Mouse (Mus musculus) forebrain, embryonic 12.5 days (tissue): ENCODE data around the gene Arid1b. TPM values are rescaled to one million over a fixed set of nuclear protein-coding genes. Genes with fewer than 3 reads are reported as not detected.

Experiments
- ATAC-seq: fragments of 200-750 bp; cut with Nextera tagmentation; 2 replicates; pipeline ENCODE4 v1.8.0; 2017; ENCODE audit warnings: moderate TSS enrichment; ENCODE audit not compliant: low FRiP score
- H3K27ac ChIP-seq: fragments of 300-500 bp; sonication (generic); 2 replicates; pipeline ENCODE4 v1.5.1; 2016; ENCODE audit warnings: mild to moderate bottlenecking
- H3K27me3 ChIP-seq: fragments of 300-500 bp; sonication (generic); 2 replicates; pipeline ENCODE4 v1.6.1; 2016; ENCODE audit warnings: mild to moderate bottlenecking
- H3K36me3 ChIP-seq: fragments of 300-500 bp; sonication (generic); replicated peaks from 2 replicates; pipeline ENCODE4 v1.6.1; 2016; ENCODE audit warnings: mild to moderate bottlenecking
- H3K4me1 ChIP-seq: fragments of 300-500 bp; sonication (generic); 2 replicates; pipeline ENCODE4 v1.6.1; 2016
- H3K4me2 ChIP-seq: fragments of 300-500 bp; sonication (generic); 2 replicates; pipeline ENCODE4 v1.6.1; 2016; ENCODE audit warnings: mild to moderate bottlenecking, moderate library complexity
- H3K4me3 ChIP-seq: fragments of 300-500 bp; sonication (generic); replicated peaks from 2 replicates; pipeline ENCODE4 v1.5.1; 2016; ENCODE audit warnings: mild to moderate bottlenecking
- H3K9ac ChIP-seq: fragments of 300-500 bp; sonication (generic); 2 replicates; pipeline ENCODE4 v1.6.1; 2016; ENCODE audit warnings: mild to moderate bottlenecking
- H3K9me3 ChIP-seq: fragments of 300-500 bp; sonication (generic); 2 replicates; pipeline ENCODE4 v1.6.1; 2016
- WGBS: fragments of 180-500 bp; shearing (Covaris S2); methylation state at CpG from one replicate; pipeline ENCODE4 v1.1.7; 2016; 5-methylcytosine and 5-hydroxymethylcytosine counted together
- polyA plus RNA-seq: library from polyadenylated mRNA; unstranded; fragments of >200 nt; fragmentation: Nextera tagmentation; extraction: Ambion mirVana; gene quantifications from 2 replicates; pipeline ENCODE4 v1.2.1, GENCODE M21; 2016

Arid1b gene
- polyA plus RNA-seq, 1 experiment from 2014 or later, result 17.4 TPM

- 55% methylated on average over 4 of the region's 4 CpGs for WGBS
- H3K9ac ChIP-seq, result no peak overlapping the region
- H3K4me3 ChIP-seq, result no peak overlapping the region
- H3K9me3 ChIP-seq, result no peaks in the 10 kb centered on the region
- H3K36me3 ChIP-seq, result no peaks in the 10 kb centered on the region
- ATAC-seq, result no peak
- no peaks in the 10 kb centered on the region for H3K27me3 ChIP-seq
- no peak overlapping the region for H3K4me2 ChIP-seq
- 0 out of 2 replicates have a peak overlapping the region, but pooled peaks have one; percentile 37 for H3K27ac ChIP-seq
- peaks cover 38% of the 10 kb centered on the region for H3K4me1 ChIP-seq
Measured at GRCm38 (mm10) chr17:5221558-5221957, 227.4 kb downstream of the Arid1b start.

DNA sequence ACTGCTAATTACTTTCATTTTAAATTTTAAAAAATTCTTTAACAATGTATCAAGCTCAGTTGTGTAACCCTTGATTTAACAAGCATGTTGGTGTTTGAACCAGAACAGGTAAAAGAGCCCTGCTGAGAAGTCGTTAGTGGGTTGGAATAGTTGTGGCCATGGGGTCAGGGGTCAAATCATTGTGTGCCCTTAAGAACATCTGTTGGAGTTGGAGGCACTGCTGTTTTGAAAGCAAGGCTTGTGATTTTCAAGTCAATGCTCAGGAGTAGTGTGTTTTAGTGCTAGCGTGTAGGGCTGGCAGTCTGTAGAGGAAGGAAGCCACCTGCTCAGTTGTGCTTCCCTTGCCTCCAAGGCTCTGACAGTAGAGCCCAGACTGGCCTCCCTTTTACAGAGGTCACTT is 228.7 kb downstream of the Arid1b start:
- peaks cover 36% of the 10 kb centered on the region for H3K4me1 ChIP-seq
- no peaks in the 10 kb centered on the region for H3K36me3 ChIP-seq
- no peaks in the 10 kb centered on the region for H3K9me3 ChIP-seq
- no peak for ATAC-seq
- no peaks in the 10 kb centered on the region for H3K27me3 ChIP-seq
- H3K9ac ChIP-seq, result no peak overlapping the region
- H3K4me2 ChIP-seq, result no peak overlapping the region
- 20% methylated on average over 2 of the region's 2 CpGs for whole genome bisulfite sequencing
- H3K27ac ChIP-seq, result no peak overlapping the region
- no peak overlapping the region for H3K4me3 ChIP-seq

GRCm38 (mm10) chr17:5224932-5225331 is 230.8 kb downstream of the Arid1b start:
- Histone ChIP-seq H3K4me1 (peaks cover 35% of the 10 kb centered on the region), H3K9me3 (no peaks in the 10 kb centered on the region), H3K4me3 (no peak overlapping the region), H3K9ac (no peak overlapping the region), H3K27ac (no peak overlapping the region), H3K4me2 (no peak overlapping the region), H3K27me3 (no peaks in the 10 kb centered on the region), H3K36me3 (no peaks in the 10 kb centered on the region)
- WGBS, result 80% methylated on average over 4 of the region's 4 CpGs
- no peak for ATAC-seq

GRCm38 (mm10) chr17:5227136-5227535 is 233.0 kb downstream of the Arid1b start:
- Histone ChIP-seq H3K4me3 (no peak overlapping the region), H3K27me3 (no peaks in the 10 kb centered on the region), H3K9ac (no peak overlapping the region), H3K4me2 (no peak overlapping the region), H3K36me3 (no peaks in the 10 kb centered on the region), H3K27ac (0 out of 2 replicates have a peak overlapping the region, but pooled peaks have one; percentile 5), H3K9me3 (no peaks in the 10 kb centered on the region), H3K4me1 (peaks cover 20% of the 10 kb centered on the region)
- ATAC-seq, result no peak
- 88% methylated on average over 6 of the region's 6 CpGs for WGBS

DNA sequence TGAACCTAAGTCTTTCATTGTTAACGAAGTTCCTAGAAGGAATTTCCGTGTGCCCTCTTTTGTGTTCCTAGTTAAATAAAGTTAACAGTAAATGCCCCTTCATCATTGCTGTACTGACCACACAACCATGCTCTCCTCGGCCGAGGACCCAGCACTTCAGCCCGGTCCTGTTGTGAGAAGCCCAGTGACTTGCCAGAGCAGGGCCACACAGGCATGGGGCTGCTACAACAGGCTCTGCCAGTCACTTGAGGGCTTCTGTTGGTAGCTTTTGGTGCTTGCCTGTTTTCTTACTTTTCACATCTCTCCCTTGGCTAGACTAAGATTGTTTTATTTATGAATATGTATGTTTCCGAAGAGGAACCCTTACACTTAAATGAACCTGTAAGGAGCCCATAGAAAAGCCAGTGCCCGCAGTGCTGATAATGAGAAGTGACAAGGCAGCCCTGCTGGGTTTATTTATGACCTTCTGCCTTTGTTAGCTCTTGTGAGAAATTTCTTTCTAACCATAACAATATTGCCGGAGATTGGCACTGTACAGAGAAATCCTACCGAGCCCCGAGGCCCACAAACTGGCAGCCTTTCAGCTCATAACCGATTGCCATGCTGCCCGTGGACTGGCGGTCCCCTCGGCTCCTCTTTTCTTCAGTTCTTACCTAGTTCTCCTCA is 234.0 kb downstream of the Arid1b start:
- Histone ChIP-seq H3K9me3 (no peaks in the 10 kb centered on the region), H3K27ac (peak overlapping the region; percentile 56; the same call in 1 of the 2 replicates), H3K9ac (no peak overlapping the region), H3K4me1 (peaks cover 23% of the 10 kb centered on the region), H3K4me3 (no peak overlapping the region), H3K27me3 (no peaks in the 10 kb centered on the region), H3K4me2 (no peak overlapping the region), H3K36me3 (no peaks in the 10 kb centered on the region)
- 0 out of 2 replicates have a peak, but pooled peaks have one; percentile 47 for ATAC-seq
- WGBS, result 54% methylated on average over 14 of the region's 14 CpGs

GRCm38 (mm10) chr17:5228616-5229250 is 234.6 kb downstream of the Arid1b start:
- peak overlapping the region; percentile 56; the same call in 1 of the 2 replicates for H3K27ac ChIP-seq
- no peak overlapping the region for H3K9ac ChIP-seq
- no peak overlapping the region for H3K4me2 ChIP-seq
- no peaks in the 10 kb centered on the region for H3K27me3 ChIP-seq
- ATAC-seq, result 0 out of 2 replicates have a peak, but pooled peaks have one; percentile 9
- WGBS, result 90% methylated on average over 6 of the region's 6 CpGs
- no peaks in the 10 kb centered on the region for H3K9me3 ChIP-seq
- no peak overlapping the region for H3K4me3 ChIP-seq
- H3K36me3 ChIP-seq, result no peaks in the 10 kb centered on the region
- peaks cover 23% of the 10 kb centered on the region for H3K4me1 ChIP-seq

DNA sequence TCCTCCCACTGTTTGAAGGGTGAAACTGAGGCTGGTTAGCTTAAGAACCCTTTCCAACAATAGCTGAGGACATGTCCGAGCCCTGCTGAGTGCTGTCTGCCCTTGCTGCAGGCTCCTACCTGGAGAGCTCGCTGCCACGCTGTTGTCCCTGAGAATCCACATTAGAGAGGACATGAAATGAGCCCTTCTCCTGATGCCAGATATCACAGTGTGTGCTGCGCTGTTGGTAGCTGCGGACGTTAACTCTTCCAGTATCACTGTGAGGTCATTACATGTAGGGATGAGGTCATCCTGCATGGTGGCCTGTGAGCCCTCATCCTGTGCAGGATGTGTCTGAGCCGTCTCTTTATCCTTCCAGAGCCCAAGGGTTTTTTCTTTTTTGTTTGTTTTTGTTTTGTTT is 235.9 kb downstream of the Arid1b start:
- H3K36me3 ChIP-seq, result no peaks in the 10 kb centered on the region
- H3K27me3 ChIP-seq, result no peaks in the 10 kb centered on the region
- H3K4me3 ChIP-seq, result no peak overlapping the region
- WGBS, result 79% methylated on average over 7 of the region's 7 CpGs
- ATAC-seq, result no peak
- no peak overlapping the region for H3K9ac ChIP-seq
- peaks cover 23% of the 10 kb centered on the region for H3K4me1 ChIP-seq
- no peaks in the 10 kb centered on the region for H3K9me3 ChIP-seq
- H3K4me2 ChIP-seq, result no peak overlapping the region
- H3K27ac ChIP-seq, result no peak overlapping the region

DNA sequence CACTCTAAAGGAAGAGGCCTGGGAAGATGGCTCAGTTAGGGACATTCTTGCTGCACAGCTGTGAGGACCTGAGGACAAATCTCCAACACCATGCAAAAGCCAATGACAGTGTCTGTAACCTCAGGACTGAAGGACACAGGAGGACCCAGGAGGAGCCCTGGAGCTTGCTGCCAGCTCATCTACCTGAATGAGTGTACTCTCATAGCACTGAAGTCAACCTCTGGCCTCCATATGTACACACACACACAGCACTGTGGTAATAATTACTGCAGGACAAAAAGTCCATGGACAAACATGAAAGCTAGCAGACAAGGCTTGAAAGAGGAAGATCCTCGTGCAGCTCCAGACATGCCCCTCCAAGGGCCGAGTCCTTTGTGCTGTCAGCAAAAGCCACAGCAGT is 238.0 kb downstream of the Arid1b start:
- no peak overlapping the region for H3K9ac ChIP-seq
- WGBS, result 53% methylated on average over 2 of the region's 2 CpGs
- H3K4me1 ChIP-seq, result peaks cover 41% of the 10 kb centered on the region
- H3K4me2 ChIP-seq, result no peak overlapping the region
- no peak for ATAC-seq
- no peak overlapping the region for H3K4me3 ChIP-seq
- no peak overlapping the region for H3K27ac ChIP-seq
- H3K9me3 ChIP-seq, result no peaks in the 10 kb centered on the region
- no peaks in the 10 kb centered on the region for H3K36me3 ChIP-seq
- no peaks in the 10 kb centered on the region for H3K27me3 ChIP-seq

DNA sequence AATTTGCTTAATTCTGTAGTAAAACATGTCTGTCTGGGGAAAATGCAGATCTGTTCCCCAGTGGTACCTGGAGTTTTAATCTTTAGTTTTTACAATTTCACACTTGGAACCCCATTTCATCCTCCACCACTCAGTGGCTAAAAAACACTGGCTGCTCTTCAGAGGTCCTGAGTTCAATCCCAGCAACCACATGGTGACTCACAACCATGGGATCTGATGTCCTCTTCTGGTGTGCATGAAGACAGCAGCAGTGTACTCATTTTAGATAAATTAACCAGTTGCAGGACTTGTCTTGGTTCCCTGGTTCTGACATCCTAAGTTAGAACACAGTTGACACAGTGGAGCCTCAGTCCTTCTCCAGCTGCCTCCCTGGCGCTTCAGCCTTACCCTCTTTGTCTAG is 239.9 kb downstream of the Arid1b start:
- no peaks in the 10 kb centered on the region for H3K9me3 ChIP-seq
- H3K4me2 ChIP-seq, result no peak overlapping the region
- no peaks in the 10 kb centered on the region for H3K36me3 ChIP-seq
- H3K27ac ChIP-seq, result no peak overlapping the region
- no peak overlapping the region for H3K4me3 ChIP-seq
- no peak for ATAC-seq
- 93% methylated on average over 1 of the region's 1 CpGs for WGBS
- H3K9ac ChIP-seq, result no peak overlapping the region
- H3K27me3 ChIP-seq, result no peaks in the 10 kb centered on the region
- H3K4me1 ChIP-seq, result peaks cover 43% of the 10 kb centered on the region

GRCm38 (mm10) chr17:5235057-5235456 is 240.9 kb downstream of the Arid1b start:
- H3K27ac ChIP-seq, result no peak overlapping the region
- H3K4me1 ChIP-seq, result peaks cover 47% of the 10 kb centered on the region
- WGBS, result 85% methylated on average over 9 of the region's 9 CpGs
- H3K4me2 ChIP-seq, result no peak overlapping the region
- no peaks in the 10 kb centered on the region for H3K27me3 ChIP-seq
- no peaks in the 10 kb centered on the region for H3K36me3 ChIP-seq
- ATAC-seq, result no peak
- no peak overlapping the region for H3K4me3 ChIP-seq
- no peak overlapping the region for H3K9ac ChIP-seq
- H3K9me3 ChIP-seq, result no peaks in the 10 kb centered on the region

DNA sequence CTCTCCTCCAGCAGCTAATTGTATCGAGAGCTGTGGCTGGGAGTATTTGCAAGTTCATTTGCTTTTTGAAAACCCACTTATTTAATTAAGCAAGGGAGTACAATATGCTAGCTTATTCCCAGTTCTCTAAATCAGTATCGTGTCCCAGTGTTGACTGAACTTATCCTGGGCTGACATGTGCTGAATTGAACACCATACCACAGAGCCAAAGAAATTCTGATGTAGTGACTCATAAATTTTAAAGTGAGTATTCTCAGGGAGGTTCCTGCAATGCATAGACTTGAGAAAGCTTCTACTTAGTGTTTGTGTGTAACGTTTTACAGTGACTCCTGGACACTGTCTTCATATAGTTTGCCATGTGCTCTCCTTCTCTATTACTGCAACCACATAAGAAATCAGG is 243.6 kb downstream of the Arid1b start:
- Histone ChIP-seq H3K4me2 (no peak overlapping the region), H3K27me3 (no peaks in the 10 kb centered on the region), H3K4me3 (no peak overlapping the region), H3K4me1 (peaks cover 42% of the 10 kb centered on the region), H3K9me3 (no peaks in the 10 kb centered on the region), H3K9ac (no peak overlapping the region), H3K27ac (no peak overlapping the region), H3K36me3 (peaks cover 5% of the 10 kb centered on the region; the same call in 1 of the 2 replicates)
- WGBS, result 40% methylated on average over 3 of the region's 3 CpGs
- no peak for ATAC-seq

GRCm38 (mm10) chr17:5238387-5239245 is 244.5 kb downstream of the Arid1b start:
- H3K27ac ChIP-seq, result no peak overlapping the region
- H3K4me3 ChIP-seq, result no peak overlapping the region
- peaks cover 6% of the 10 kb centered on the region; the same call in 1 of the 2 replicates for H3K36me3 ChIP-seq
- no peaks in the 10 kb centered on the region for H3K9me3 ChIP-seq
- H3K4me1 ChIP-seq, result peaks cover 42% of the 10 kb centered on the region
- 44% methylated on average over 16 of the region's 16 CpGs for WGBS
- H3K9ac ChIP-seq, result no peak overlapping the region
- no peaks in the 10 kb centered on the region for H3K27me3 ChIP-seq
- H3K4me2 ChIP-seq, result no peak overlapping the region
- ATAC-seq, result peak; percentile 46
